In genomic region chr15:63996998-63997704, GRCm38 (mm10) we compare ENCODE assay signal across 8 mouse cellular contexts.
A peak's percentile ranks its signal among the peaks of the same experiment; 100 is the strongest.
DNase-seq lines count a peak whose midpoint lies in the region; ATAC-seq and TF ChIP-seq lines count a peak whose summit lies in the region.

No protein-coding gene starts in this region.

- H3K4me3 ChIP-seq in left cerebral cortex, adult 2 months: peak overlapping the region; percentile 78
- peak overlapping the region; percentile 85 for H3K4me3 ChIP-seq in bone marrow macrophage, adult 2 months (ENCODE audit: insufficient read depth, low read length)
- H3K4me3 ChIP-seq in forebrain, embryonic 12.5 days (replicated peaks): peak overlapping the region; percentile 86
- H3K4me3 ChIP-seq in limb, embryonic 10.5 days: peak overlapping the region; percentile 90
- peak overlapping the region; percentile 34 for H3K4me3 ChIP-seq in myocyte

- intact Hi-C loops in left cerebral cortex, adult 2 months (cut with DNase I): loop anchor here (5.0 kb wide), 1 partner anchor 105 kb away; no protein-coding TSS in a partner anchor

- H3K9ac ChIP-seq in forebrain, embryonic 12.5 days: peak overlapping the region; percentile 94

- peak overlapping the region; percentile 94 for H3ac ChIP-seq in myocyte (ENCODE audit: control insufficient read depth, insufficient read length)

- no peaks in the 10 kb centered on the region for H3K27me3 ChIP-seq in forebrain, embryonic 12.5 days
- H3K27me3 ChIP-seq in limb, embryonic 10.5 days (ENCODE audit: low read depth, poor library complexity, severe bottlenecking): no peaks in the 10 kb centered on the region
- H3K27me3 ChIP-seq in myocyte (ENCODE audit: control insufficient read depth, insufficient read depth, insufficient read length): no peaks in the 10 kb centered on the region

- 1% methylated on average over 23 of the region's 24 CpGs for WGBS in forebrain, embryonic 12.5 days
- 2% methylated on average over 24 of the region's 24 CpGs for WGBS in limb, embryonic 10.5 days

- no peaks in the 10 kb centered on the region for H3K9me3 ChIP-seq in forebrain, embryonic 12.5 days
- no peaks in the 10 kb centered on the region for H3K9me3 ChIP-seq in limb, embryonic 10.5 days (replicated peaks)

- H3K27ac ChIP-seq in left cerebral cortex, adult 2 months: peak overlapping the region; percentile 89
- peak overlapping the region; percentile 52 for H3K27ac ChIP-seq in bone marrow macrophage, adult 2 months (ENCODE audit: insufficient read depth, low read depth, low read length)
- H3K27ac ChIP-seq in forebrain, embryonic 12.5 days: peak overlapping the region; percentile 94
- peak overlapping the region; percentile 98 for H3K27ac ChIP-seq in limb, embryonic 10.5 days

- no peak for TF ChIP-seq CTCF in left cerebral cortex, adult 2 months (IDR thresholded peaks at IDR 0.05)
- no peak for TF ChIP-seq CTCF in bone marrow macrophage, adult 2 months (IDR thresholded peaks at IDR 0.05; ENCODE audit: low read depth, low read length)

- peak; percentile 13 for ATAC-seq in forebrain, embryonic 12.5 days (ENCODE audit: low FRiP score)
- no peak for ATAC-seq in monocyte, adult 5-6 weeks (replicated peaks; ENCODE audit: insufficient number of reproducible peaks, low FRiP score, low TSS enrichment, poor library complexity, severe bottlenecking)

- TF ChIP-seq POLR2A in bone marrow macrophage, adult 2 months (IDR thresholded peaks at IDR 0.05; ENCODE audit: borderline replicate concordance, low read depth, low read length): no peak
- TF ChIP-seq POLR2A in myocyte (IDR thresholded peaks at IDR 0.05; ENCODE audit: insufficient read length, low read depth): no peak

- peak overlapping the region; percentile 78 for H3K4me2 ChIP-seq in forebrain, embryonic 12.5 days
- peak overlapping the region; percentile 88 for H3K4me2 ChIP-seq in myocyte (ENCODE audit: low read depth)

- H3K4me1 ChIP-seq in bone marrow macrophage, adult 2 months (ENCODE audit: control insufficient read depth, insufficient read depth, low read length): peaks cover 25% of the 10 kb centered on the region
- H3K4me1 ChIP-seq in forebrain, embryonic 12.5 days: peaks cover 17% of the 10 kb centered on the region
- H3K4me1 ChIP-seq in limb, embryonic 10.5 days: peaks cover 29% of the 10 kb centered on the region

- no peaks in the 10 kb centered on the region for H3K36me3 ChIP-seq in forebrain, embryonic 12.5 days (replicated peaks)
- no peaks in the 10 kb centered on the region for H3K36me3 ChIP-seq in limb, embryonic 10.5 days
- H3K36me3 ChIP-seq in myocyte (ENCODE audit: control insufficient read depth, insufficient read depth): no peaks in the 10 kb centered on the region

- H3K79me2 ChIP-seq in myocyte (ENCODE audit: control insufficient read depth, insufficient read depth): peaks cover 53% of the 10 kb centered on the region

- peak in 1 of 2 experiments; percentile 32 for DNase-seq in left cerebral cortex, adult 2 months (ENCODE audit: extremely low spot score in 1 of 2, low spot score in 2 of 2)
- no peak for DNase-seq in left cerebral cortex, adult 8-10 months (ENCODE audit: low spot score in 2 of 2)
- no peak for DNase-seq in limb, embryonic 10.5 days (ENCODE audit: low spot score)
- DNase-seq in frontal cortex, postnatal 25 days (ENCODE audit: low spot score in 2 of 2): no peak

TF ChIP-seq in myocyte, 11 proteins besides CTCF, POLR2A, EP300 and RAD21:
- TF ChIP-seq REST (IDR thresholded peaks at IDR 0.05; ENCODE audit: insufficient read depth, insufficient read length) (no peak), USF1 (IDR thresholded peaks at IDR 0.05; ENCODE audit: low read depth) (no peak), TCF12 (IDR thresholded peaks at IDR 0.05; ENCODE audit: insufficient read depth, poor library complexity, severe bottlenecking) (no peak), TCF3 (IDR thresholded peaks at IDR 0.05; ENCODE audit: insufficient read length, low read depth) (no peak), MYOD1 (IDR thresholded peaks at IDR 0.05; ENCODE audit: control insufficient read depth in 1 of 3, insufficient read length in 2 of 3, low read depth in 2 of 3) (no peak), E2F4 (IDR thresholded peaks at IDR 0.05; ENCODE audit: insufficient read depth) (no peak), CEBPB (IDR thresholded peaks at IDR 0.05; ENCODE audit: insufficient read depth, poor library complexity, severe bottlenecking) (no peak), SRF (IDR thresholded peaks at IDR 0.05; ENCODE audit: control insufficient read depth, insufficient read length, low read depth) (no peak), POLR2AphosphoS2 (IDR thresholded peaks at IDR 0.05; ENCODE audit: insufficient read length, low read depth) (no peak), MYOG (IDR thresholded peaks at IDR 0.05; ENCODE audit: control insufficient read depth in 1 of 3, insufficient read depth in 1 of 3, insufficient read length in 2 of 3, low read depth in 2 of 3) (no peak), MAX (IDR thresholded peaks at IDR 0.05; ENCODE audit: low read depth) (no peak)

Comparison
In these comparisons a context has a peak if more than half of its experiments do, and no peak if none do; other contexts are left out.
1. H3K4me3 ChIP-seq: peak in every context shown above with its lines; median percentile 90 in limb, embryonic 10.5 days; 86 in forebrain, embryonic 12.5 days; 85 in bone marrow macrophage, adult 2 months; 78 in left cerebral cortex, adult 2 months; 34 in myocyte.